Mouse (Mus musculus): ENCODE measurements around the gene Sfxn2.

DNA sequence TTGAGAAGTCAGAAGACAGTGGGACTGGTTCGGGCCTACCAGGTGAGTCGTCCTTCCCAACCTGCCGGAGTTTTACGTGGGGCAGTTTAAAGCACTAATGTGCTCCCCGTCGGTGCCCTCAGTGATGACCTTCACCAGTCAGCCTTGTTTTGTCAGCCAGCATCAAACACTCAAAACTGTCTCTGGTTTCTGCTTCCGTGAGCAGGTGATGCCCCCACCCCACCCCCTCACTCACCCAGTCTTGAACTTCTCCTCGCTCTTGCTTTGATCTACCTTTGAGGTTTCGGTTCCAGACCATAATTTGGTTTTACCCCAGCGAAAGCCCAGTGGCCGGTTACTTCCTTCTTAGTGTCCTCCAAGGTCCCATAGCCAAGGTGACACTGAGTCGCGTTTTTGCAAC, 33.6 kb downstream of the Sfxn2 start:
- TF ChIP-seq POLR2A (IDR thresholded peaks at IDR 0.05; ENCODE audit: low read depth, low read length) (no peak), CTCF (IDR thresholded peaks at IDR 0.05; ENCODE audit: extremely low read depth, insufficient read length, insufficient replicate concordance, low read depth, low read length) (no peak)
